Mouse (Mus musculus) neural tube, embryonic 11.5 days (tissue): ENCODE results near the gene Il4. TPM values are rescaled to one million over a fixed set of nuclear protein-coding genes. Genes with fewer than 3 reads are reported as not detected.

Experiments used
- ATAC-seq: fragments of 200-750 bp; cut with Nextera tagmentation; 2 replicates; pipeline ENCODE4 v1.8.0; 2017; ENCODE audit warnings: moderate number of reproducible peaks, mild to moderate bottlenecking, moderate TSS enrichment, moderate library complexity; ENCODE audit not compliant: insufficient read depth, low FRiP score, low TSS enrichment
- DNase-seq: peaks from one replicate; pipeline ENCODE4 v3.0.0-alpha.2; 2015; ENCODE audit warnings: low spot score
- H3K27ac ChIP-seq: fragments of 300-500 bp; sonication (generic); 2 replicates; pipeline ENCODE4 v1.5.1; 2014; ENCODE audit warnings: low read depth, mild to moderate bottlenecking, low read length
- H3K27me3 ChIP-seq: fragments of 300-500 bp; sonication (generic); 2 replicates; pipeline ENCODE4 v1.6.1; 2014; ENCODE audit warnings: mild to moderate bottlenecking, low read length, mixed read lengths; ENCODE audit not compliant: control insufficient read depth, insufficient read depth
- H3K36me3 ChIP-seq: fragments of 300-500 bp; sonication (generic); 2 replicates; pipeline ENCODE4 v1.6.1; 2014; ENCODE audit warnings: mild to moderate bottlenecking, low read length, moderate library complexity, mixed read lengths; ENCODE audit not compliant: control insufficient read depth, insufficient read depth
- H3K4me1 ChIP-seq: fragments of 300-500 bp; sonication (generic); 2 replicates; pipeline ENCODE4 v1.6.1; 2014; ENCODE audit warnings: low read length, mixed read lengths; ENCODE audit not compliant: control insufficient read depth, insufficient read depth
- H3K4me2 ChIP-seq: fragments of 300-500 bp; sonication (generic); 2 replicates; pipeline ENCODE4 v1.6.1; 2014; ENCODE audit warnings: low read depth, mild to moderate bottlenecking, moderate library complexity
- H3K4me3 ChIP-seq: fragments of 300-500 bp; sonication (generic); 2 replicates; pipeline ENCODE4 v1.5.1; 2014; ENCODE audit warnings: low read depth, low read length
- H3K9ac ChIP-seq: fragments of 300-500 bp; sonication (generic); 2 replicates; pipeline ENCODE4 v1.6.1; 2014; ENCODE audit warnings: mild to moderate bottlenecking, low read length
- H3K9me3 ChIP-seq: fragments of 300-500 bp; sonication (generic); 2 replicates; pipeline ENCODE4 v1.6.1; 2016; ENCODE audit warnings: low read length; ENCODE audit not compliant: control insufficient read depth
- WGBS: fragments of 180-500 bp; shearing (Covaris S2); extraction: QIAGEN DNeasy Blood & Tissue Kit; methylation state at CpG from one replicate; pipeline ENCODE4 v1.1.7; 2014; 5-methylcytosine and 5-hydroxymethylcytosine counted together
- polyA plus RNA-seq: library from polyadenylated mRNA; unstranded; fragments of >200 nt; fragmentation: Nextera tagmentation; extraction: Ambion mirVana; gene quantifications from 2 replicates; pipeline ENCODE4 v1.2.1, GENCODE M21; 2014

Gene Il4
- polyA plus RNA-seq, 1 experiment from 2014 or later = 4.0 TPM

- Histone ChIP-seq H3K27me3 (no peaks in the 10 kb centered on the region), H3K36me3 (peaks cover 5% of the 10 kb centered on the region), H3K4me2 (no peak overlapping the region), H3K9ac (no peak overlapping the region), H3K27ac (no peak overlapping the region), H3K4me1 (no peaks in the 10 kb centered on the region), H3K9me3 (no peaks in the 10 kb centered on the region), H3K4me3 (no peak overlapping the region)
- ATAC-seq = no peak
- WGBS = 94% methylated on average over 4 of the region's 4 CpGs
- no peak for DNase-seq
Measured at GRCm38 (mm10) chr11:53651441-53651840, 33.0 kb upstream of the Il4 start.

DNA sequence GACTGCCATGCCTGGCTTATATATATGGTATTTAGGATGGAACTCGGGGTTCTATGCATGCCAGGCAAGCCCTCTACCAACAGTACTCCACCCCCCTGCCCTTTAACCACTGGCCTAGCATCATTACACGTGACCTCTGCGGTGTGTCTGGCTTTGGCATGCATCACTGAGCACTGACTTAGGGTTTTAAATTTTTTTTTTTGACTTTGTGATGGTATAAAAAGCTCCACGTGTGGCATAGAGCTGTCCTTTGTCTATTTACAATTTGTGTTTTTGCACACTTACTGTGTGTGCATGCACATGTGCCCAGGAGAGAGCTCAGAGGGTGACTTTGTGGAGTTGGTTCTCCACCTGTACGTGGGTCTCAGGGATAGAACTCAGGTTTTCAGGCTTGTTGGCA is 25.5 kb upstream of the Il4 start:
- no peaks in the 10 kb centered on the region for H3K36me3 ChIP-seq
- no peak overlapping the region for H3K4me2 ChIP-seq
- H3K27ac ChIP-seq = no peak overlapping the region
- no peaks in the 10 kb centered on the region for H3K27me3 ChIP-seq
- H3K9ac ChIP-seq = no peak overlapping the region
- WGBS = 75% methylated on average over 5 of the region's 5 CpGs
- H3K4me1 ChIP-seq = no peaks in the 10 kb centered on the region
- H3K4me3 ChIP-seq = no peak overlapping the region
- DNase-seq (no peak), ATAC-seq (no peak)
- no peaks in the 10 kb centered on the region for H3K9me3 ChIP-seq

DNA sequence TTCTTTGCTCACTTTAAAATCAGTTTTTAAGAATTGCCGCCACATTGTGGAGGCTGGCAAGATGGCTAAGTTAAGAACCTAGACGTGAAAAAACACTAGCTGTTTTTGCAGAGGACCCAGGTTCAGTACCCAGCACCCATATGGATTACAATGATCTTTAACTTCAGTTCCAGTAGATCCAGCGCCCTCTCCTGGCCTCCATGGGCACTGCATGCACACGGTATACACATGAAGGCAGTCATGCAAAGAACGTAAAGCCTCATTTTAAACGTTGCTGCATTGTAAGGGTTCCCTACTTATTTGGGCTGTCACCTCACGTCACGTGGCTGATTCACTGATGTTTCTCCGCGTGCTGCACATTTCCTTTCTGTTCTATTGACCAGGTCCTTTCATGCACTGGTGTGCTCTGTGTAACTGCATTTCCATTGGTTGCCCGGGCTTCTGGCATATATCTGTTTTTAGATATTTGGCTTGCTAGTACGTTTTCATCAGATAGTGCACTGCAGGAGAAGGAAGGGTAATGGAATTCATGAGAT is 24.3 kb upstream of the Il4 start:
- Histone ChIP-seq H3K9me3 (no peaks in the 10 kb centered on the region), H3K4me1 (no peaks in the 10 kb centered on the region), H3K9ac (no peak overlapping the region), H3K27ac (no peak overlapping the region), H3K36me3 (no peaks in the 10 kb centered on the region), H3K4me3 (no peak overlapping the region), H3K4me2 (no peak overlapping the region), H3K27me3 (0 out of 2 replicates have a peak, but pooled peaks cover under 1% of the 10 kb centered on the region)
- WGBS = 79% methylated on average over 12 of the region's 12 CpGs
- ATAC-seq = no peak
- no peak for DNase-seq

DNA sequence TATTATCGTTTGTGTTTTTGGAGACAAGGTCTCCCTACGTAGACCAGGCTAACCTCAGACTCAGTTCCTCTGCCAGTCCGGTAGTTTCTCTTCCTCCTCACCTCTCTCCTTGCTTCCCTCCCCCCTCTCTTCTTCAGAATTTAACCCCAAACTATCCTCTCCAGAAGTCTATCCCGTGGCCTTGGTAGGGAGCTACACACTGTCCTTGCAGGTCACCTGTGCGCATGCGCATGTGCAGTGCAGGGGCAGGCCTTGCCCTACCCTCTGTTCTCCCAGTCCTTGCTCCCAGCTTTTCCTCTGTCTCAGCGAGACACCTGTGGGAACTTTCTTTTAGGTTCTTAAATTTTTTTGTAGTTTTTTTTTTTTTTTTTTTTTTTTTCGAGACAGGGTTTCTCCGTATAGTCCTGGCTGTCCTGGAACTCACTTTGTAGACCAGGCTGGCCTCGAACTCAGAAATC is 19.4 kb upstream of the Il4 start:
- no peaks in the 10 kb centered on the region for H3K36me3 ChIP-seq
- DNase-seq (no peak), ATAC-seq (no peak)
- peaks cover 12% of the 10 kb centered on the region; the same call in 1 of the 2 replicates for H3K27me3 ChIP-seq
- no peak overlapping the region for H3K4me2 ChIP-seq
- WGBS = 81% methylated on average over 10 of the region's 10 CpGs
- no peak overlapping the region for H3K9ac ChIP-seq
- H3K4me1 ChIP-seq = peaks cover 6% of the 10 kb centered on the region; the same call in 1 of the 2 replicates
- H3K27ac ChIP-seq = no peak overlapping the region
- H3K9me3 ChIP-seq = no peaks in the 10 kb centered on the region
- no peak overlapping the region for H3K4me3 ChIP-seq

DNA sequence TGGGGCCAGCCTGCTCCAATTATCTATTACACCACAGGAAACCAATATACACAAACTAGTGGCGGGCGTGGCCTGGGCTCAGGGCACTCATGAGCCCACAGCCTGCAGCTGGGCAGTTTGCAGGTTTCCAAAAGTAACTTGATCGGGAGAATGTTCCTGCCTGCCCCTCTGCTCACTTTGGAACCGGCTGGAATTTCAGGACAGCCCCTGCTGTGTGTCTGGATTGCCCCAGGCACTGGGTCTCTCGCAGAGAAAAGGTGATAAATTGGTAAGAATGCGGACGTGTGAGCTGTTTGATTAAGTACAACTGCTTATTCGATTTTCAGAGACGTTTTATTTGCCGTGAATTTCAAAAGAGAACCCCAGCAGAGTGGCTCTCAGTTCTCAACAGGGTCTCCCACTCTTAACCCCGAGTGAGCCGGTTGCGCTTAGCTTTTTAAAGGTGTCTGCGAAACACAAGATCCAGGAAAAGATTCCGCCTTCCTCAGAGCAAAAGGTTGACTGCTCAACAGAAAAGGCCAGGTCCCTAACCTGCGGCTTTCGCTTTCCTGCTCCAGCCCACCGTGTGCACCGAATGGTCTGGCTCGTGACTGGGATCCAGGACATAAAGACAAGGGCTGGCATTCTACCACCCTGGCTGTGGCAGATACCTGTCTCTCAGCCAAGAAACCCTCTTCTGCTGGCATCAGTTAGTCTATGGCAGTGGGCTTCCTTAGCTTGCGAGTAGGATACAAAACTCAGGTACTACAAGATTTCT is 18.8 kb upstream of the Il4 start:
- Histone ChIP-seq H3K4me3 (no peak overlapping the region), H3K9ac (no peak overlapping the region), H3K4me2 (no peak overlapping the region), H3K4me1 (peaks cover 6% of the 10 kb centered on the region; the same call in 1 of the 2 replicates), H3K27ac (no peak overlapping the region), H3K36me3 (no peaks in the 10 kb centered on the region), H3K27me3 (peaks cover 12% of the 10 kb centered on the region; the same call in 1 of the 2 replicates), H3K9me3 (no peaks in the 10 kb centered on the region)
- 14% methylated on average over 21 of the region's 21 CpGs for WGBS
- DNase-seq = peak; percentile 25
- no peak for ATAC-seq

DNA sequence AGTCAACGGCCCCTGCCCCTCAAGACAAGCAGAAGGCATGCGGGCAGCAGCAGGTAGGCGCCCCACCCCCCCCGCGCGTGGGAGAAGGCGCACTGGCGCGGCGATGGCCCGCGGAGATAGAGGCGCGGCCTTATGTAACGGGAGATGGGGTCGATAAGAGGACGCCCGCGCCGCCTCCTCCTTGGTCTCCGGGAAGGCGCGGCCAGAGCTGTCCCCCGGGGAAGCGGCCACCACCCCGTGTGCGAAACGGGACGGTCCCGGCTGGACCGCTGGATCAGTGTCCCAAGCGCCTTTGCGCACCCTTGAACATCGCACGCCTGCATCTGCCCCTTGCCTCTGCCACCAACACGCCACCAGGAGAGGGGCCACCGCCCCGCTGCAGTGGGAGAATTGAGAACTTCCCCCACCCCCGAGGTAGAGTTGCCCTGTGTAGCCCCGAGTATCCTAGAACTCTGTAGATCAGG is 17.7 kb upstream of the Il4 start:
- ATAC-seq = no peak

GRCm38 (mm10) chr11:53635590-53636182 is 17.2 kb upstream of the Il4 start:
- H3K4me1 ChIP-seq = peaks cover 6% of the 10 kb centered on the region; the same call in 1 of the 2 replicates
- ATAC-seq (no peak), DNase-seq (no peak)
- no peak overlapping the region for H3K27ac ChIP-seq
- no peak overlapping the region; the same call in 1 of the 2 replicates for H3K9ac ChIP-seq
- peaks cover 12% of the 10 kb centered on the region; the same call in 1 of the 2 replicates for H3K27me3 ChIP-seq
- H3K36me3 ChIP-seq = no peaks in the 10 kb centered on the region
- peak overlapping the region; percentile 62 for H3K4me2 ChIP-seq
- no peaks in the 10 kb centered on the region for H3K9me3 ChIP-seq
- peak overlapping the region; percentile 32 for H3K4me3 ChIP-seq
- WGBS = 40% methylated on average over 9 of the region's 9 CpGs

More for the DNA sequence above, 17.7 kb upstream of the Il4 start:
- H3K4me1 ChIP-seq = peaks cover 6% of the 10 kb centered on the region; the same call in 1 of the 2 replicates
- WGBS = 2% methylated on average over 40 of the region's 40 CpGs
- H3K27me3 ChIP-seq = peaks cover 12% of the 10 kb centered on the region; the same call in 1 of the 2 replicates
- peak overlapping the region; percentile 62 for H3K4me2 ChIP-seq
- no peaks in the 10 kb centered on the region for H3K36me3 ChIP-seq
- H3K9me3 ChIP-seq = no peaks in the 10 kb centered on the region
- no peak for DNase-seq
- H3K27ac ChIP-seq = no peak overlapping the region
- peak overlapping the region; percentile 29 for H3K9ac ChIP-seq
- peak overlapping the region; percentile 32 for H3K4me3 ChIP-seq

GRCm38 (mm10) chr11:53634556-53634955 is 16.1 kb upstream of the Il4 start, which contains the start of gene Il13:
Gene Il13 (minus strand): TSS chr11:53634702.
- Histone ChIP-seq H3K27ac (no peak within 1 kb of the TSS), H3K4me2 (no peak within 1 kb of the TSS), H3K4me1 (peaks cover 6% of the 10 kb centered on the region; the same call in 1 of the 2 replicates), H3K36me3 (no peaks in the 10 kb centered on the region), H3K9me3 (no peaks in the 10 kb centered on the region), H3K27me3 (peaks cover 12% of the 10 kb centered on the region; the same call in 1 of the 2 replicates), H3K9ac (no peak within 1 kb of the TSS), H3K4me3 (no peak within 1 kb of the TSS)
- ATAC-seq (no peak), DNase-seq (no peak)
- 87% methylated on average over 8 of the region's 8 CpGs for WGBS
